Mouse (Mus musculus) mouse trophoblast stem cell (cell line): ENCODE results near the gene Pea15a.

Experiments used
- in situ Hi-C, 2 experiments: fragments of 300-500 bp; cut with MseI, MboI; formaldehyde crosslinking; loops; 2 replicates in 1 of 2; 3 replicates in 1 of 2; pipeline ENCODE4 v1.15.1; 2025

The Pea15a gene

DNA sequence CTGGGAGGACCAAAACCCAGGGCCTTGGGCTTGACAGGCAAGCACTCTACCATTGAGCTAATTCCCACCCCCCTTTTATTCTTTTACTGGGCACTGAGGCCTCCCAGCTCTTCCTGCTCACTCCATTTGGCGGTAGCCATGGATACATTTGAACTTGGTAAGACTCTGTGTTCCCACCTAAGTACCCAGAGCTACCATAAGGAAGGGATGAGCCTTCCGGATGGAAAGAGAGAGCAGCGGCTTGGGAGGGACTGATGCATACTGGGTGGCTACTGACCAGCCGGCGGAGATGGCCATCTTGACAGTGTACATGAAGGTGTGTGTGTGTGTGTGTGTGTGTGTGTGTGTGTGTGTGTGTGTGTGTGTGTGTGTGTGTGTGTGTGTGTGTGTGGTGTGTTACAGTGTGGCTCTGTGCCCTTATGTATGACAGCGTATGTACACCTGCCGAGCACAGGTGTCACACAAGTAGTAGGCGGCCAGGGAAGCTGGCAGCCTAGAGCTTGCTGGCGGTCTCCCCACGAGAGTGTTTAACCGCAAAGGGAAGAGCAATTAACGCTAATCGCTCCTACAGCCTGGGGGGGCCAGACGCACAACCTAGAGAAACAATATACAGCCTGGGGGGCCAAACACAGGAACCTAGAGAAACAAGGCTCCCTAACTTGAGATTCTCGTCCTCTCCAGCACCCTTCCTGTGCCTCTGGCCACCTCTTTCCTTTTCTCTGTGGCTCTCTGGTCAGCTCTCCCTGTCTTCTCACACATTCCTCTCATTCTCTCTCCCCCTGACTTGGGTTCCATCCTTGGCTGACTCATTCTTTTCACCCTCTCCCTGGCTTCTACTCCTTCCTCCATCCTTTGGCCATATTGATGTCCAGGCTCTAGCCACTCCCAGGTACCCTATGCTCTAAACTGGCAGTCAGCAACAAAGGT, 1.5 kb downstream of the Pea15a start:
- in situ Hi-C loops, result loop anchor here in 1 of 2 experiments (10.0 kb wide), 1 partner anchor 100 kb away; no protein-coding TSS in a partner anchor

DNA sequence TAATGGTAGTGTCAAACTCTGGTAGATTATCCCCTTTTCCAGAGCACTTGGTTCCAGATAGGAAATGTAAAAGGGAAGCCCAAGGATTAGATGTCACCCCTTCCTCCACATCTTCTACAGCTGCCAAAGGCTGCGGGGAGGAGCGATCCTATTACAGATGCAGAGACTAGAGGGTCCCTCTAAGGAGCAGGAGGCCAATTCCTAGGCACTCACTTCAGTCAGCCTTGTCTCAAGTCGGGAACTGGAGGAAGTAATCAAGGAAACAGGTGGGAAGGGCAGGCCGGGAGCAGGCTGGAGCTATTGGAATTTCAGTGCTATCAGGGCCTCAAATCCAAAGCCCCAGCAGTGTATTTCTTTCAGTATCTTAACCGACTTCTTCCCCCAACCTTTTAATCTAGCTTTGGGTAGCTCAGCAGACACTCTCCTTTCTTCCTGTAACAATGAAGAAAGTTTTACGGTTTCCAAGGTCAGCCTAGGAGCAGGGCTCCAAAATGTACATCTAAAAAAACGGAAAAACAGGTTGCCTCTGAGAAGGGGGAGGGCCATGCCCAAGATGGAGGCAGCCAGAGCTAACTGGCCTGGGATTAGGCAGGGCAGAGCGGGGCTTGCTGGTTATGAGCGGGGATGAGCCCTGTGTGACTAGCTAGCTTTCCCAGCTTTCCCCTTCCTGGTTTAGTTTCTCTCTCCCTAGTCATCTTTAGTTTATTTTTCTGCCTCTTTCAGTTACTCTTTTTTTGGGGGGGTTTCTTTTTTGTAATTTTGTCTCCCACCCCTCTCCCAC, 2.4 kb downstream of the Pea15a start:
- in situ Hi-C loops, result loop anchor here in 1 of 2 experiments (10.0 kb wide), 1 partner anchor 101 kb away; no protein-coding TSS in a partner anchor

DNA sequence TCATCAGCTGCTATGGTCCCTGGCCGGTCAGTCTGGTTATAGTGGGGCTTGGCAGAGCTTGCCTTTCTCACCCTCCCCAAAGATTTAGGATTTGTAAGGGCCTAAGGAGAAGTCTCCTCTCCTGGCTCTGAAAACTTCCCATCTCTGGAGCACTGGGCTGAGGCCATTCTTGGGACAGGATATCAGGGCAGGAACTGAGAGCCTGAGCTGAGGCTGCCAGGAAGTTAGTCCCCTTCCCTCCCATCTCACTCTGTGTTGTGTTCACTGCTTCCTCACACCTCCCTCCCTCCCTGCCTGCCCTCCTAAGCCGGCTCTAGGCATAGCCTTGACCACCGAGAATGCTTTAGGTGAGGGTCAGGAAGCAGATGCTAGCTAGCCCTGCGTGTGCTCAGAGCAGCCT, 3.0 kb downstream of the Pea15a start:
- in situ Hi-C loops, result loop anchor here in 1 of 2 experiments (10.0 kb wide), 1 partner anchor 101 kb away; no protein-coding TSS in a partner anchor

DNA sequence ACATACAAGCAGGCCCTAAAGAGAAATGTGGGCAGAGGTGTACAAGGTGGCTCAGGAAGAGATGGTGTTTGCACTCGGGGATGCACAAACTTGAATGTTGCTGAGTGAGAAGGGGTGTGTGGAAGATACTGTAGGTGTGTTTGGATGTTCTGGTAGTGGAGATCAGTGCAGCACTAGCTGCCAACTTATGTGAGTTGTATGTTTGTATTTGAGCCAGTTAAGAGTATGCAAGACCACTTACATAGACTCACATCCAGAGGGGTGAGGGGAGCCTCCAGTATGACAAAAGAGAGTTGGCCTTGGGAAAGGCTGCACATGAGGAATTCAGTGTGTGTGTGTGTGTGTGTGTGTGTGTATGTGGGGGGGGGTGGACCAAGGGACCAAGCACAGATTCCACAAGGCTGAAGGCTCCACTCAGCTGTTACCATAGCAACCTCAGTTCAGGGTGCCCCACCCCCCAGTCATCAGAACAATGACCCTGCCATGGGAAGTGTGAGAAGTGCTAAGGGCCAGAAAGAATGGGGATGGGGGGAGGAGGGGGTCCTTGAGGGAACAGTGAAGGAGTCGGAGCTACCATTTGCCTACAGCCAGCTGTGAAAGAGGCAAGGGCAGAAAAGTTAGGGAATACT, 3.6 kb downstream of the Pea15a start:
- in situ Hi-C loops, result loop anchor here in 1 of 2 experiments (10.0 kb wide), 1 partner anchor 102 kb away; no protein-coding TSS in a partner anchor

DNA sequence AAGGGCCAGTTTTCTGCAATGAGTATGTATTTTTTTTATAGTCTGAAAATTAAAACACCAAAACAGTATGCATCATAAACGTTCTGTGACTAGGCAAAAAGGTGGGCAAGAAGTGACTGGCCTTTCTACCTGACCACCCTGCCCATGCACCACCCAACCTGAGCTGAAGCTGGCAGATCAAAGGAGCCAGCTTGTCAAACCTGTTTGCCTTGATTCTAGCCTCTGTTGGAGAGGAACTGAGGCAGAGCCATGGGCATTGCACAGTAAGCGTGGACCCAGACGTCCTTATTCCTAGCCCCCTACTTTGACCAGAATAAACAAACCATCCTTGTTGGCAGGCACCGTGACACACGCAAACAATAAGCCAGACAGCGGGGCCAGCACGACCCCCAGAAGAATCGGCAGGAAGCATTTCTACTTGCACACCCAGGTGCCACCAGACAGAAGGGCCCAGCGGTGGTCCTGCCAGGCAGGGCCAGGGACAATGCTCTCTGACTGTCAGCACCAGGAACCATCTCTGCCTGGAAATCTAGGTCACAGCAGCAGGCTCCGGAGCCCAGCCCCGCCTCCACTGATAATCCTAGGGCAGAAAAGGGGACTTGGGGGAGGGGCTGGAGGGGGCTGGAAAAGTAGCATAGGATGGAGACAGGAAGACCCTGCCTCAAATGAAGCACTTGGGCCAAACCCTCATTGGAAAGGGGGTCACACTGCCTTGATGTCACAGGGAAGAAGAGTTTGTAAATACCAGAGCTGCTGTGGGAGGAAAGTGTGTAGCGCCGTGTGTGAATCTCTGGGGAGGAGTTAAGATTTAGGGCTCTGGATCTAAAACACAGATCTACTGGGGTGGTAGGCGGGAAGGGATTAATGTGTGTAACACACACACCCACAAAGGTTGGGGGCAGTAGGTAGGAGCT, 4.4 kb downstream of the Pea15a start:
- in situ Hi-C loops, result loop anchor here in 1 of 2 experiments (10.0 kb wide), 1 partner anchor 103 kb away; no protein-coding TSS in a partner anchor

DNA sequence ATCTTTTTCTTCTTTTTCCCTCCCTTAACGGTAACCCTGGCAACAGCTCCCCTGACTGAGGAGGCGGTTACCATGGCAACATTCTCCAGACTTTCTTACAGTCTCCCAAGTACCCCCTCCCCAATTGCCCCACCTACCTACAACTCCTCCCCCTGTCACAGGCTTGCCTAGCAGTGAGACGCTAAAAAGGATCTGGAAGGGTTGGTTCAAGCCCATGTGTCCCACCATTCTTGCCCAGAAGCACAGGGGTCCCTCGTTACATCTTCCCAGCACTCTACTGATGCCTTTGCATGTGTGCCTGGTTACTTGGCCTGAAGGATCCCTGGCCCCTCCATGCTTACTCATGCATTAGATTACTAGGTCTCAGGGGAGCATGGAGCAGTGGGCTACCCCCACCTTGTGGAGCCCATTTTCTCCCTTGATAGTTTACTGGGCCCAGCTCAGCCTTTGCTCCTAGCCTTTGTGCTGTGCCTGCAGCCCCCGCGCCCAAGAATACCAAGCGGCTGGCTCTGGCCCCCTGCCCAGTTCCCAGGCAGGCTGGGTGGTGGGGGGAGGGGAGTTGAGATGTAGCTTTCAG, 5.6 kb downstream of the Pea15a start:
- in situ Hi-C loops, result loop anchor here in 1 of 2 experiments (10.0 kb wide), 1 partner anchor 104 kb away; no protein-coding TSS in a partner anchor

DNA sequence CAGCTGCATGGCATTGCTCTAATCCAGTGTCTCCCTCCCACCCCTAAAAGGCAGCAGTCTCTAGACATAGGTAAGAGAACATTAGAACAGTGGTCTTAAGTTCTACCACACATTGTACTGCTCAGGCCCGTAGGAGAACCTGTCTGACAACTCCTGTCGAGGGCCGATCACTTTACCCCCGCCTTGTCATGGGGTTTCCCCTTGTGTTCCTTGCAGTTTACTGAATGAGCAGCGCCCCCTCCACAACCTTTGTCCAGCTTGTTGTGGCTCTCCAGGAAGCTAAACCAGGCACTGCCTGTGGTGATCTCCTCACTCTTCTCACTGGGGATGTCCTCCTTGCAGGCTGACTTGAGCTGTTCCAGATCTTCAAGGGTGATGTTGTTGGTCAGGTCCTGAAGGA, 6.4 kb downstream of the Pea15a start:
- in situ Hi-C loops, result loop anchor here in 1 of 2 experiments (10.0 kb wide), 1 partner anchor 105 kb away; no protein-coding TSS in a partner anchor

DNA sequence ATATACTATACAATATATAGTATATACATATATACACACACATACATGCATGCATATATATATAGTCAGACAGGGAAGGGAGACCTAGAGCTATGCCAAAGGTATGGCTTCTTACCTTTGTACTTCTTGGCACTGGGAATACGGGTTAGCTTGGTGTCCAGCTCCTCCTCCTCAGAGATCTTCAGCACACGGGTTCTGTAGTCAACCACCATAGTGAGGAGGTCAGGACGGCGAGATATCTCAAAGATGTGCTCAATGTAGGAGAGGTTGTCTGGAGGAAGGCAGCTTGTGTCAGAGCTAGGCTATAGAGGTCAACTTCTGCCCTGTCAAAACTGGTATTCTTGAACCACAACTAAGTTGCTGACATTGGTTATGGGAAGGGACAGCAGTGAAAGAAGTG, 7.6 kb downstream of the Pea15a start:
- in situ Hi-C loops, result no loop called here

DNA sequence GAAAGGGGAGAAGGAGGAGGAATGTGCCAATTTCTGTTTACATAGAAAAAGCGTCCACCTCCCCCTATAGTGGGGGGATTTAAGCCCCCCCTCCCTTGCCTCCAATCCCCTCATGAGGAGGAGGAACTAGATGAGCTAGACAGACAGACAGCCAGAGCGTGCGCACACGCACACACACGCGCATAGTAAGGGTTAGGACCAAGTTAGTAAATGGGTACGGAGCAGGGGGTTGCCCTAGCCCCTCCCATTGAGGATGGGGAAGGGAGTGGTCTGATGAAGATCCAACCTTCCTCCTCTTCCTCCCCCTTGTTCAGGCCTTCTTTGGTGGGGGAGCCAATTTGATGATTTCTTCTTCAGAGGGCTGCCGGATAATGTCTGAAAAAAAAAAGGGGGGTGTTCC, 8.3 kb downstream of the Pea15a start:
- in situ Hi-C loops, result no loop called here

DNA sequence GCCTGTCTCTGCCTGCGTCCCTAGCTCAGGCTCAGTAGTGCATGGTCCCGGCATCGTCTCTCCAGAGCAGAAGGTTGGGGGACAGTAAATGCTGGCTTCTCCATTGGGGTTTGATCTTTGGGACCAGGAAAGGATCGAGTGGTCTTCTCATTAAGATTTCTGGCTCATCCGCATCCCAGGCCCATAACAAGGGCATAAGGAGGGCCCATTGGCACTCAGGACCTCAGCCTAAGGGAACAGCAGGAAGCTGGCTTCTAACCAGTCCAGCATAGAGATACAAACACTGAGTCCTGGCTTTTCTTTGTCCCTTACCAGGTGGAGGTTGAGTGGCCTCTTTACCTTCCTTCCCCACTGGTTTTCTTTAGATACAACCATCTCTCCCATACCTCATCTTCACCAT, 8.8 kb downstream of the Pea15a start:
- in situ Hi-C loops, result no loop called here

DNA sequence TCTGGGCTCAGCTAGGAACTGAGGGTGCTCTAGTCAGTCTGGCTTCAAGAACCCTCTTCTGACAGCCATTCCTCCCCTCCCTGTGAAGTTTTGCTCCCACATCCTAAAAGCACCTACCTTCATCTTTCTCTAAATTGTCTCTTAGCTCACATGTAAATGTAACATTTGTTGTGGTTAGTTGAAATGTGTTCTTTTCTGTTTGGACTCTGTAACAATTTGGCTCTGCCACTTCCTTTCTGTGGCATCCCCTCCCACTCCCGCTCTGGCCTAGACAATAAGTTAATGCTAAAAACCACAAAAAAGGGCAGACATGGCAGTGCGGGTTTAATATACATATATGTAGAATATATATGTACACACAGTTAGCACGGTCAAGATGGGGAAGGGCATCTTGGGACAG, 9.5 kb downstream of the Pea15a start:
- in situ Hi-C loops, result no loop called here

DNA sequence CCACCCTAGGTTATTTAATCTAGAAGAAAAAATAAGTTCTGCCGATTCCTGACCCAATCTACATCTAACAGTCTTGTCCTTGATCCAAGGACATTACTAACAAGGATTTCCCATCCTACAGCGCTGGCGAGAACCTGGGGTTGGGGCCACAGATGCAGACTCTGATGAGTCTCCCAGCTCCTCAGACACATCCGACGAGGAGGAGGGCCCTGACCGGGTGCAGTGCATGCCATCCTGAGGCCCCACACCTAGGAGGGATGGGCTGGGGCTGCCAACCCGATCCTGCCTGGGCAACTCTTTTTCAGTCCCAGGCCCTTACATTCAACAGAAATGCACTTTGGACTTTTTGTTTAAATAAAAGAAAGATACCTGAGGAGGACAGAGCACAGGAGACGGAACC, 12.2 kb downstream of the Pea15a start:
- in situ Hi-C loops, result no loop called here

DNA sequence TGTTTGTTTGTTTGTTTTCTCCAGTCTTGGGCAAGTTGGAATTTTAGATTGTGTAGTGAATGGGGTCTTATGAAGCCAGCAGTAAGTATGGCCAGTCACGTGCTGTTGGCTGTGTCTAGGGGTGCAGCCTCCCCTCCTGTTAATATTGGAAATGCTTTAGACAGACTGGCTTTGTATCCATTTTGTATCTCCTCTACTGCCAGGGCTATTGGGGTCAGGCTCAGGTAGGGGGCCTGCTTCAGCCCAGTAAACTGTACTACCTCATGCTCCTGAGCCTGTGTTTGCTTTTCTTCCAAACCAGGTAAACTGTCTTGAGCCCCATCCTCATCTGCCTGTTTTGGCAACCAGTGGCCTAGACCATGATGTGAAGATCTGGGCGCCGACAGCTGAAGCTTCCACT, 14.4 kb downstream of the Pea15a start:
- in situ Hi-C loops, result no loop called here

DNA sequence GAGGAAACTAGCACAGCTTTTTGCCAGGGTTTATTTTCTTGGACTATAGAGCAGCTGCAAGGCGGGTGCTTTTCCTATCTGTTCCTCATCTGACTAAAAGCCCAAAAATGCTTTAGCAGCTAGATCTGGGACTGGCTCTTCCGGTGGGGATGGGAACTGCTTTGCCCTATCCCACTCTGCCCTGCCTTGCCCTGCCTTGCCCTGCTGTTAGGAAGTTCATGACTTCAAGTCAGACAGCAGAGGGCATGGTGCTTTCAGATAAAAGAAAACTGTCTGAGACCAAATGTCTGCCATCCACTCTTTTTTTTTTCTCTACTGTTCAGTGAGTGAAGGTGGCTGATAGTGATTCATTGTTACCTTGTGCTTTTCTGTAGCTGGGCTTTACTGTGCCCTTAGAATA, 15.0 kb downstream of the Pea15a start:
- in situ Hi-C loops, result no loop called here

DNA sequence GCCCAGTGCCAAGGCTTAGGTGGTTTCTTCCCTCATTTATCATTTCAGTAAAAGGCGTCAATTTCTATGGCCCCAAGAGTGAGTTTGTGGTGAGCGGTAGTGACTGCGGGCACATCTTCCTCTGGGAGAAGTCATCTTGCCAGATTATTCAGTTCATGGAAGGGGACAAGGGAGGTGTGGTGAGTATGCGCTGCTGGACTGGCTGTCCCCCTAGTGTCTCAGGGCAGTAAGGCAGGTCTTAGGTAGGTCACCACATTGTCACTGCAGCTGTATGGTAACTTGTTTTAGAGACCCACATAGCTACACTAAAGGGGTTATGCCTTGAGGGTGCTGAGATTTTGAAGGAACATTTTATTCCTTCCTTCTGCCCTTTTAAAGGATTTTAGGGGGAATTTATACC, 17.7 kb downstream of the Pea15a start:
- in situ Hi-C loops, result no loop called here

DNA sequence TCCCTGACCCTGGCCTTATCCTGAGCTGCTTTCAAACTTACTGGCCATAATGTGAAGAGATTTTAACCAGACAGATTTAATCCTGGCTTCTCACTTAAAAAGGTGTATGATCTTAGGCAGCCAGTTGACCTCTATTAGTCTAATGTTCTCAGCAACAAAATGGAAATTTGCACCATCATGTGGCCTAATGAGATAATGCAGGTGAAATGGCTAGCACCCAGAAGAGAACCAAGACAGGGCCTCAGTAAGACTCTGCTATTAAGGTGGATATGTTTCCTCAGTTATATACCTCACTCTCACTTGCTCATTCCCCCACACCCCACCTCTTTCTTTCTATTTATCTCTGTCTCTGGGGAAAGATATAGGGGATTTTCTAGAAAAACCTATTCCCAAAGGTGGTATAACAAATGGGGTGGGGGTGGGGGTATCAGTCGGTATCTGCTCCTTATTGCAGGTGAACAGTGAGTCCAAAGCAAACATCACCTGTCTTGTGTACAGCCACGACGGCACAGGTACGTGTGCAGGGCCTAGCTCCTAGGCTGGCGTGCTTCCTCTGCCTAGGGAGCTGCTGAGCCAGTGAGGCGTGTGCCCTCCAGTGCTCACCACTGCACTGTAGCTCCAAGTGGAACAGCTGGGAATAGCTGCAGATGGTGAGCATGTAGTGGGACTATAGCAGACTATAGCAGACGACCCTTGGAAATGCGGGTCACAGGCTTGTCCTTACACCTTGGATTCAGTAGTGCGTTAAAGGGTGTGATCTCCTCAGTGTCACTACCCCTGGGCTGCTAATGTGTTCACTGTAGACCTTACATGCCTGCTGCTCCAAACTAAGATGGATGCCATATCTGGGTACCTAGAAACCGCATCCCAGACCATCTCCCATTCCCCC, 20.0 kb downstream of the Pea15a start:
- in situ Hi-C loops, result no loop called here

DNA sequence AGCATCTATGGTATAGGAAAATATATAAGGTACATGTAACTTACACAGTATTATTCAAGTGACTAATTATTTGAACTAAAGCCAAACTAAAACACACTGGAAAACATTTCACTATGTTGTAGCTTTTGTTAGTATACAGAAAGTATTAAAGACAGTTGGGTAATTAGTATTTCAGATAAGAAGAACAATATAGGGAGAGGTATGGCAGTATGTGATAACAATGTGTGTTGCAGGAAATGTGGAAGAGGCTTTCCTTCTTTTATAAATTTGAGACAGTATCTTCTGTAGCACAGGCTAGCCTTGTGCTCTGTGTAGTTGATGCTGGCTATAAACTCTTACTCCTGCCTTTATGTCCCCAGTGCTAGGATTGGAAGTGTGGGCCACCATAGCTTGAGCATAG, 22.7 kb downstream of the Pea15a start:
- in situ Hi-C loops, result no loop called here

DNA sequence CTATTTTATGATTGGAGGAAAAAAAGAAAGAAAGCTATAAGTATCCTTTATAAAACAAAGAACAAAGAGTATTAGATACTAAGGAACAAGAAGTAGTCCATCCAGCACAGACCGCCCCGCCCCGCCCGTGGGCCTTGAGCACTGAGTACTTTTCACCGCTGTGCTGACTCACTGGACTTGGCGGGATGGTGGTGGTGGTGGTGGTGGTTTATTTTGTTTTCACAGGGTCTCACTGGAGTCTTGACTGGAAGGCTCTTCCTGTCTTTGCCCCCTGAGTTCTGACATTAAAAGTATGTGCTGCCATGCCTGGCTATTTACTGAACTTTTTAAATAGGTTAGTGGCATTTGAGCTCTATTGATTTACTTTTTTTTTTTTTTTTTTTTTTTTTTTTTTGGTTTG, 23.5 kb downstream of the Pea15a start:
- in situ Hi-C loops, result no loop called here

DNA sequence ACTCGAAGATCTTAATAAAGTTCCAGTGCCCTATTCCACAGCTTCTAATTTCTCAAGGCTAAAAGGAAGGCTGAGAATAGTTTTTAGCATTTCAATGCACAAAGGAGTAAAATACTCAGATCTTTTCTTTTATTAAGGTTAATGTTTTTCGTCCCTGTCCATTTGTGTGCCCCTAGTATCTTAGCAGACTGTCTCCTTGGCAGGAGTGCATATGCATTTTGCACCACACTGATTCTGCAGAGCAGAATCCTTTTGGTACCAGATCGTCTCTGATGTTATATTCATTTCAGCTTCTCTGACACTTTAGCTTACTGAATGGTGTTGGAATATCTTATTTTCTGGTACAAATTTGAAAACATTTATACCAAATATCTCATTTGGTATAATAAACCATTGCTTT, 24.8 kb downstream of the Pea15a start:
- in situ Hi-C loops, result no loop called here
